Mouse (Mus musculus) liver, embryonic 15.5 days (tissue): ENCODE measurements at regions not wholly inside any gene's neighbourhood (a gene's known extent, or its start where the extent isn't known, plus 50 kb on each side); places are given as distances from the start of the nearest gene placed in this dataset.

Source experiments
- ATAC-seq: fragments of 200-750 bp; cut with Nextera tagmentation; 2 replicates; pipeline ENCODE4 v1.8.0; 2017; ENCODE audit warnings: moderate number of reproducible peaks, mild to moderate bottlenecking, moderate library complexity; ENCODE audit not compliant: insufficient read depth
- H3K27ac ChIP-seq: fragments of 300-500 bp; sonication (generic); replicated peaks from 2 replicates; pipeline ENCODE4 v1.5.1; 2015; ENCODE audit warnings: mild to moderate bottlenecking, inconsistent platforms
- H3K27me3 ChIP-seq: fragments of 300-500 bp; sonication (generic); 2 replicates; pipeline ENCODE4 v1.6.1; 2015; ENCODE audit warnings: mild to moderate bottlenecking, inconsistent platforms
- H3K36me3 ChIP-seq: fragments of 300-500 bp; sonication (generic); replicated peaks from 2 replicates; pipeline ENCODE4 v1.6.1; 2015; ENCODE audit warnings: moderate library complexity, mild to moderate bottlenecking, inconsistent platforms
- H3K4me1 ChIP-seq: fragments of 300-500 bp; sonication (generic); replicated peaks from 2 replicates; pipeline ENCODE4 v1.6.1; 2015; ENCODE audit warnings: inconsistent platforms
- H3K4me2 ChIP-seq: fragments of 300-500 bp; sonication (generic); 2 replicates; pipeline ENCODE4 v1.6.1; 2015; ENCODE audit warnings: moderate library complexity, mild to moderate bottlenecking, inconsistent platforms
- H3K4me3 ChIP-seq: fragments of 300-500 bp; sonication (generic); replicated peaks from 2 replicates; pipeline ENCODE4 v1.5.1; 2015; ENCODE audit warnings: mild to moderate bottlenecking, inconsistent platforms
- H3K9ac ChIP-seq: fragments of 300-500 bp; sonication (generic); 2 replicates; pipeline ENCODE4 v1.6.1; 2015; ENCODE audit warnings: moderate library complexity, mild to moderate bottlenecking, inconsistent platforms
- H3K9me3 ChIP-seq: fragments of 300-500 bp; sonication (generic); replicated peaks from 2 replicates; pipeline ENCODE4 v1.6.1; 2016; ENCODE audit warnings: inconsistent platforms
- WGBS: fragments of 180-500 bp; shearing (Covaris S2); methylation state at CpG from one replicate; pipeline ENCODE4 v1.1.7; 2015; ENCODE audit warnings: mixed read lengths; ENCODE audit not compliant: insufficient replicate concordance; 5-methylcytosine and 5-hydroxymethylcytosine counted together

DNA sequence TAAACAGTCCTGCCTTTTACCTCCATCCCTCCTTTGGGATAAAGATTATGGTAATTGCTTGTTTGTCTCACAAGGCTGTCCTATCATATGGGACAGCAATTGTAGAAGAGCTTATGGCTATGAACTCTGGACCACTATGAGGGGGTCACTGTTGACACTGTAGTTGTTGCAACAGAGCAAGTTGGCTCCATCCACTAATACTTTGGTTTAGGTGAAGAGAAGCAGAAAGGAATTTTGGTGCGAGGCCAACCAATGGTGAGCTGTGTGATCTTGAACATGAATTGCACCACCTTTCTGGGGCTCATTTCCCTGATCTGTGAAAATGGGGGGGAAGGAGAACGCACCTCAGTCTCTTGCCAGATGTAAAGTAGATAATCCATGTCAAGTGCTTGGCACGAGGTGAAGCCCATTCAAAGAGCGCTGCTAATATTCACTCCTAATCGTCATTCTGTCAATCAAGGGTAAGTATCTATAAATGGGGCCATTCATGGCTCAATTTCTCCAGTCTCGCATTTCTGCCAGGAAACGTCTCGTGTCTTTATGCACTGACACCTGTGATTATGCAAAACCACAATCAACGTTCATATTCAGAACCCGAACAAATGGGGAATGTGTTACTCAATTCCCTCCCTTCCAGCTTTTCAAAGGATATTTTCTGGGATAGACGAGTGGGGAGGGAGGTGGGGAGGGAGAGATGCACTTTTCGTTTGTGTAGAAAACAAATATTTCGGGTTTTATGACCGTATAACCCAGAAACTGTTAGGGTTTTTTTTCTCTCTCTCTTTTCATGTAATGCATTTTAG lies 133.3 kb upstream of the Jun start:
- no peak for ATAC-seq
- Histone ChIP-seq H3K9ac (no peak overlapping the region), H3K4me1 (no peaks in the 10 kb centered on the region), H3K36me3 (no peaks in the 10 kb centered on the region), H3K4me3 (no peak overlapping the region), H3K27ac (no peak overlapping the region), H3K4me2 (no peak overlapping the region), H3K9me3 (no peaks in the 10 kb centered on the region), H3K27me3 (no peaks in the 10 kb centered on the region)
- 71% methylated on average over 14 of the region's 14 CpGs for WGBS

DNA sequence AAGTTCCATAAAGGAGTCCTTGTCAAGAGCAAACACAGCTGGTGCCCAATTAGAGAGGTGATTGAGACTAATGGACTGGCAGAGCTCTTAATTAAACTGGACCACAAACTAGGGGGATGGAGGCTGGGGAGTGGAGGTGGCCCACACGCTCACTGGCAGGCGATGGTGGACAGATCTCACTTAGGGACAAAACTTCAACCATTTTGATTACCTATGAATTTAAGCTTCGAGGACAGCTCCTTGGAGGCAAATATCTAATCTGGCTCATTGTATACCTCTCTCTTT lies 133.8 kb upstream of the Jun start:
- Histone ChIP-seq H3K36me3 (no peaks in the 10 kb centered on the region), H3K27ac (no peak overlapping the region), H3K4me3 (no peak overlapping the region), H3K4me2 (no peak overlapping the region), H3K9ac (no peak overlapping the region), H3K27me3 (no peaks in the 10 kb centered on the region), H3K9me3 (no peaks in the 10 kb centered on the region), H3K4me1 (no peaks in the 10 kb centered on the region)
- no peak for ATAC-seq
- 77% methylated on average over 3 of the region's 3 CpGs for WGBS

DNA sequence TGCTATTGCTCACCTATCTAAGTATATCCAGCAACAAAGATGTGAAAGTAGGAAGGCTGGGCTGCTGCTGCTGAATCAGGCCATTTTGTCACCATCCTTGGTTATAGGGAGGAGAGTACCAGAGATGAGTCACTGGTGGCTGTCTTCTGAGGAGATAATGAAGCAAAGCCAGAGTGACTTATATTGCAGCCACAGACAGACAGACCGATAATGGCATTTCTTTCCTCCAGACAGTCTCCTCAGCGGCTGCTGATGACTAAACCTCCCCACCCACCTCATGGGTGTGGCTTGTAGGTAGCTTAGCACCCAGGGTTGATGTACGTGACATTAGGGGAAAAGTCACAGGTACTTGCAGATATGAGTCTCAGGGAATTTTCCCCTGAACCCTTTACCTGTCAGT lies 136.1 kb upstream of the Jun start:
- no peak for ATAC-seq
- Histone ChIP-seq H3K9ac (no peak overlapping the region), H3K27me3 (no peaks in the 10 kb centered on the region), H3K4me2 (no peak overlapping the region), H3K27ac (no peak overlapping the region), H3K9me3 (no peaks in the 10 kb centered on the region), H3K36me3 (no peaks in the 10 kb centered on the region), H3K4me1 (peaks cover 14% of the 10 kb centered on the region), H3K4me3 (no peak overlapping the region)
- WGBS, result 45% methylated on average over 3 of the region's 3 CpGs

DNA sequence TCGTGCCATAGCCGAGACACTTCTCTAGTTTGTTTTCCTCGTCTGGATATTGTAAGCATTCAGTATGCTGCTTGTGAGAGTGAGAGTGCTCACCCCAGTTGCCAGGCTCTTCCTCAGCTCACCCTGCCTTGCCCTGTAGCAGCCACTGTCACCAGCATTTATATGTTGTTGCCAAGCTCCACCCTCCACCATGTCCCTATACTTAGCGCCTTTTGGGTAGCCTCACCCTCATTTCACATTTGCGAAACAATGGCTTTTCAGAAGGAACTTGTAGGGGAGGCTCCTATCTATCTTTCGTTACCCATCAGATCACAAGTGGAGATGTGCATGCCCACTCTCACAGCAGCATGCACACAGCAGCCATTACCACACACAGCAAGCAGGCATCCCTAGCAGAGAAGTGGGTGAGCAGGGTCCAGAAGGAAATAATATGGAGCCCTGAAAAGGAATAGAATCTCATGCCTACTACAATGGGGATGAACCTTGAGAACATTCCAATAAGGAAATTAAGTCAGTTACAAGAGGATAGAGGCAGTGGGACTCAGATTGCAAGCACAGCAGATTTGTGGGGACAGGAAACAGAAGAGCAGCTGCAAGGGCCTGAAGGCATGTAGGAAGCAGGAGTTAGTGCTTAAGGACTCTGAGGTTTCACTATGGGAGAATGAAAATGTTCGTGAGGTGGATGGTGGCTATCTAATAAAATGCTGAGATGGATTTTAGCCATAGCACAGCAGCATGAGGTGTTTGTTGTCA lies 139.8 kb upstream of the Jun start:
- ATAC-seq, result no peak
- no peak overlapping the region for H3K27ac ChIP-seq

DNA sequence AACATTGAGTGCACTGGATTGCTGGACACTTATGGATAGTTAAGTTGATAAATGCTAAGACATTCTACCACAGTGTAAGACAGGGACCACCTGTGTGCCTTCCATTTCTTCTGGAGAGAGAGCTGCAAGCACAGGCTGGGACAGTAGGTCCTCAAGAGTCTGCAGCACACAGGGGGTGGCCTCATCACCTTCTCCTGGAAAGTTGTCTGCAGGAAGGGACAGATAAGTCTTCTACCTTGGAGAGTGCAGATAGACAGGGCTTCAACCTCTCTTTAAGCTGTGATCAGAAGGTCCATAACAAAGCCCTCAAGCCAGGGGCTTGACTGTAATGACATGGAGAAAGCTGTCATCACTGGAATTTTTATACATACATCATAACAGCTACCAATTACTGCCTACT lies 140.5 kb upstream of the Jun start:
- no peaks in the 10 kb centered on the region for H3K27me3 ChIP-seq
- no peak overlapping the region for H3K4me2 ChIP-seq
- peaks cover 26% of the 10 kb centered on the region for H3K4me1 ChIP-seq
- no peak overlapping the region for H3K27ac ChIP-seq
- H3K9me3 ChIP-seq, result no peaks in the 10 kb centered on the region
- peak; percentile 54 for ATAC-seq
- no peak overlapping the region for H3K9ac ChIP-seq
- H3K4me3 ChIP-seq, result no peak overlapping the region
- H3K36me3 ChIP-seq, result no peaks in the 10 kb centered on the region

More for the DNA sequence above, 139.8 kb upstream of the Jun start:
- Histone ChIP-seq H3K4me2 (no peak overlapping the region), H3K9ac (no peak overlapping the region), H3K4me1 (peaks cover 26% of the 10 kb centered on the region), H3K4me3 (no peak overlapping the region), H3K27me3 (no peaks in the 10 kb centered on the region), H3K9me3 (no peaks in the 10 kb centered on the region), H3K36me3 (no peaks in the 10 kb centered on the region)
- WGBS, result 64% methylated on average over 7 of the region's 7 CpGs

DNA sequence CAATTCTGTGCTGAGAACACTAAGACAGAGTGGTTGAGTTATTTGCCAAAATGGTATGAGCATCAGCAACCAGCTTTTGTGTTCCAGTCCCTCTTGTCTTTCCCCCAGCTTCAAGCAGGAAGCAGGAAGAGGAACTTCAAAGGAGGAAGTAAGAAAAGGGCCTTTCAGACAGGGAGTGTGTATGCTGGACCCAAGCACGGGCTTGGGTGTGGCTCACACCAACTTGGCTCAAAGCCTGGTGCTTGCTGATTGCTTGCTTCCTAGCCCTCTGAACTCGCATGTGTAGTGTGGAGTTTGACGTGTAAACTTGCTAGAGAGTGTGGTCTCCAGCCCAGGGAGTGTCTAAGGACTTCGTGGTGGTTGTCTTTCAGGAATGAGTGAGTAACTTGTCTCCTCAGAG lies 141.0 kb upstream of the Jun start:
- H3K27ac ChIP-seq, result no peak overlapping the region
- H3K36me3 ChIP-seq, result no peaks in the 10 kb centered on the region
- H3K9ac ChIP-seq, result no peak overlapping the region
- no peaks in the 10 kb centered on the region for H3K27me3 ChIP-seq
- peaks cover 26% of the 10 kb centered on the region for H3K4me1 ChIP-seq
- peak; percentile 76 for ATAC-seq
- H3K4me3 ChIP-seq, result no peak overlapping the region
- no peaks in the 10 kb centered on the region for H3K9me3 ChIP-seq
- 6% methylated on average over 4 of the region's 4 CpGs for WGBS
- no peak overlapping the region; the same call in 1 of the 2 replicates for H3K4me2 ChIP-seq

DNA sequence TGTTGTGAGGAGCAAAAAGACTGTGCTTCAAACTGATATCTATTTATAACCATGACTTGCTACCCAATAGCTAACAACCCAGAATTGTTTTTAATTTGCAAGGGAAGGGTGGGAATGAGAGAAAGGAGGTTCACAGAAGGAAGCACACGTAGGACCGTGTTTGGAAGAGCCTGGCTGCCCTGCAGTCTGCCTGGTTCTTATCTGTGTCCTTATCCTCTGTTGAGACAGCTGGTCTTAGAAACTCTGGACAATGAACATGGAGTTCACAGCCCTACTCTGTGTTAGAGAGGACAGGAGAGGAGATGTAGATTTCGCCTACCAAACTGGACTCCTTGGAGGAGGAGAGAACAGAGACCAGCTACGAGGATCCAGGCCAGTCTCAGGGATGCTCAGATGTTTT lies 141.5 kb upstream of the Jun start:
- ATAC-seq, result no peak
- no peaks in the 10 kb centered on the region for H3K36me3 ChIP-seq
- H3K4me3 ChIP-seq, result no peak overlapping the region
- H3K9me3 ChIP-seq, result no peaks in the 10 kb centered on the region
- no peak overlapping the region for H3K9ac ChIP-seq
- H3K4me2 ChIP-seq, result no peak overlapping the region; the same call in 1 of the 2 replicates
- WGBS, result 56% methylated on average over 4 of the region's 4 CpGs
- H3K27me3 ChIP-seq, result no peaks in the 10 kb centered on the region
- H3K4me1 ChIP-seq, result peaks cover 26% of the 10 kb centered on the region
- H3K27ac ChIP-seq, result no peak overlapping the region

DNA sequence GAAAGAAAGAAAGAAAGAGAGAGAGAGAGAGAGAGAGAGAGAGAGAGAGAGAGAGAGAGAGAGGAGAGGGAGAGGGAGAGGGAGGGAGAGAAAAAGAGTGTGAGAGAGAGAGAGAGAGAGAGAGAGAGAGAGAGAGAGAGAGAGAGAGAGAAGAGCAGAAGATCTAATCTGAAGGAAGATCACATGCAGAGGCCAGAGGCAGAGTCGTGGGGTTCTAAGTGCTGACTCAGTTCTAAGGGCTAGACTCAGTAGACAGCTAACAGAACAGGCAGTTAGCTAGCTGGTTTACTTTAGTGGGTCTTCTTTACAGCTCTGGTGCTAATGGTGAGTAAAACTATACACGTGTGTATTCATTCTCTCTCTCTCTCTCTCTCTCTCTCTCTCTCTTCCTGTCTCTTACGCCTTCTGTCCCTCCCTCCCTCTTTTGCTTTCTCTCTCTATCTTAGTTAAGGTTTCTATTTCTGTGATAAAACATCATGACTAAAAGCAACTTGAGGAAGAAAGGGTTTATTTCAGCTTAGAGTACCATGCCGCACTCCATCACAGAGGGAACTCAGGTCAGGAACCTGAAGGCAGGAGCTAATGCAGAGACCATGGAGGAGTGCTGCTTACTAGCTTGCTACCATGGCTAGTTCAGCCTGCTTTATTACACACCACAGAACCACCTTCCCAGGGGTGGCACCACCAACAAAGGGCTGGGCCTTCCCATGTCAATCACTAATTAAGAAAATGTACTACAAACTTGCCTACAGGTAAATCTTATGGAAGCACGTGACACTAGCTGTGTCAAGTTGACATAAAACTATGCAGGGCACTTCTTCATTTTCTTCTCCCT lies 142.8 kb upstream of the Jun start:
- no peak overlapping the region for H3K4me2 ChIP-seq
- ATAC-seq, result no peak

DNA sequence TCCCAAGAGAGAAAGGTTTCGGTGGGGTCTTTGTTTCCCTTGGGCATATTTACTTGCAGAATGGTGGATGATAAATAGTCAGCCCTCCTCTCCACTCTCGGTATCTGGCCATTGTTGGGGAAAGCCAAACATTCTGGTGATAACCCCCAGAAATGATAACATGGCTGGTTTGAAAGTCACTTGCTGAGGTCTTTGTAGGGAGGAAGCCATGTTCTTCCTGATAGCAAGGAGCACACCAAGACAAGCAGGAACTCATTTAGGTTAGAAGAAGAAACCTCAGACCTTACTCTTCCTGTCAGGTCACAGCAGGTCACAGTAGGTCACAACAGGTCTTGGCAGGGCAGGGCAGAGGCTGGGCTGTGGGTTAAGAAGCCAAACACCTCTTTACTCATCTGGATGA lies 144.1 kb upstream of the Jun start:
- Histone ChIP-seq H3K4me2 (no peak overlapping the region), H3K9me3 (no peaks in the 10 kb centered on the region), H3K4me1 (peaks cover 26% of the 10 kb centered on the region), H3K27ac (no peak overlapping the region), H3K27me3 (no peaks in the 10 kb centered on the region), H3K9ac (no peak overlapping the region), H3K36me3 (no peaks in the 10 kb centered on the region), H3K4me3 (no peak overlapping the region)
- 21% methylated on average over 2 of the region's 2 CpGs for WGBS
- ATAC-seq, result no peak

More for the DNA sequence above, 142.8 kb upstream of the Jun start:
- WGBS, result 50% methylated on average over 5 of the region's 5 CpGs
- H3K4me3 ChIP-seq, result no peak overlapping the region
- H3K36me3 ChIP-seq, result no peaks in the 10 kb centered on the region
- no peak overlapping the region for H3K27ac ChIP-seq
- H3K9ac ChIP-seq, result no peak overlapping the region
- H3K4me1 ChIP-seq, result peaks cover 26% of the 10 kb centered on the region
- H3K27me3 ChIP-seq, result no peaks in the 10 kb centered on the region
- no peaks in the 10 kb centered on the region for H3K9me3 ChIP-seq

DNA sequence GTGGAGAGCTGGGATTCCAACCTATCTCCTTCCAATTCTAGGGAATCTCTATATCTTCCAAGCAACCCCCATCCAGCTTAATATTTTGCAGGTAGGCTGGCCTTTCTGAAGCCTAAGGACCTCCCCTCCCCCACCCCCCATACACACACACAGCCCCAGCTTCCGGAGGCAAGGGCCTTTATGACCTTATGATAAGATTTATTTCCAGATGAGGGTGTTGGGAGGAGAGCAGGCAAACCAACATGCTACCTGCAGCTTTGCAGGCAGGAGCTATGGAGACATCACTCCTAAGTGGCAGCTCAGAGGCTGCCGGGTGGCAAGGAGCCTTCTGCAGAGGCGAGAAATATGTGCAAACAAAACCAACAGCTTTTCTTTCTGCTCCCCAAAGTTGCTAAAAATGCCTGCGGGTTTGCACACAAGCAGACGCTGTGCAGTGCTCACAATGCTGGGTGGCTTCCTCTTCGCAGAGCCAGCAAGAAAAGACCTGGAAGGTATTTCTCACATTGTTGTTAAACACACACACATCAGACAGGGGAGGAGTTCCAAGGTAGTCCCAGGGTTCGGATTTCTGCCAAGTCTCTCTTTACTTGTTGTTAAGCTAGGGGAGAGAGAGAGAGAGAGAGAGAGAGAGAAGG lies 145.2 kb upstream of the Jun start:
- no peak for ATAC-seq
- Histone ChIP-seq H3K9ac (no peak overlapping the region), H3K4me2 (no peak overlapping the region), H3K9me3 (no peaks in the 10 kb centered on the region), H3K4me1 (peaks cover 21% of the 10 kb centered on the region), H3K27me3 (no peaks in the 10 kb centered on the region), H3K36me3 (no peaks in the 10 kb centered on the region), H3K4me3 (no peak overlapping the region), H3K27ac (no peak overlapping the region)
- WGBS, result 33% methylated on average over 7 of the region's 7 CpGs

DNA sequence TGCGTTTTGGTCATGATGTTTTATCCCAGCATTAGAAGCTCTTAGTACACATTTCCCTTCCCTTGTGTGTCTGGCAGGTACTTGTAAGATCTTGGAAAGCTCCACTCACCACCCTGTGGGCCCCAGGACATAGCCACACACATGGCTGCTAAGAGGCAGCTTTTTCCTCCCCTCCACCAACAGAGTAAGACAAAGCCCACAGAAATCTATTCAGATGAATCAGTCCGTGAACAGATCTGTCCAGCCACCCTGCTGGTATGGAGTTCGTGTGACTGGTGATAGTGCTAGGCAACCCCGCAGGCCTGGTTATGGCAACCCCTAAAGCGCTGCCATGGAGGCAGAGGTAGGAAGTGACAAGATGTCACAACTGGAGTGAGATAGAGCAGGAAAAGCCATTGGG lies 147.4 kb upstream of the Jun start:
- no peak for ATAC-seq
- H3K27ac ChIP-seq, result no peak overlapping the region
- no peak overlapping the region for H3K4me3 ChIP-seq
- no peaks in the 10 kb centered on the region for H3K9me3 ChIP-seq
- H3K27me3 ChIP-seq, result no peaks in the 10 kb centered on the region
- H3K36me3 ChIP-seq, result no peaks in the 10 kb centered on the region
- WGBS, result 60% methylated on average over 5 of the region's 5 CpGs
- H3K9ac ChIP-seq, result no peak overlapping the region
- H3K4me1 ChIP-seq, result no peaks in the 10 kb centered on the region; the same call in 1 of the 2 replicates
- no peak overlapping the region for H3K4me2 ChIP-seq
